Mouse (Mus musculus): ENCODE data around the gene Mmp20.

Gene Mmp20

GRCm38 (mm10) chr9:7627931-7628330 lies at the start of gene Mmp20:
Gene Mmp20 (plus strand): TSS chr9:7628231.
- no peak for DNase-seq

- no peak for DNase-seq
Measured at GRCm38 (mm10) chr9:7590063-7590462, 38.0 kb upstream of the Mmp20 start.

- DNase-seq, result no peak
Measured at GRCm38 (mm10) chr9:7593272-7593812, 34.7 kb upstream of the Mmp20 start.

- DNase-seq, result peak; percentile 87 to 91
Measured at GRCm38 (mm10) chr9:7594816-7595540, 33.1 kb upstream of the Mmp20 start.

GRCm38 (mm10) chr9:7602982-7603742 lies 24.9 kb upstream of the Mmp20 start:
- DNase-seq, result peak; percentile 83 to 84

GRCm38 (mm10) chr9:7604005-7604404 lies 24.0 kb upstream of the Mmp20 start:
- DNase-seq, result peak; percentile 40 to 57

GRCm38 (mm10) chr9:7605638-7606037 lies 22.4 kb upstream of the Mmp20 start:
- no peak for DNase-seq

GRCm38 (mm10) chr9:7622582-7622981 lies 5.4 kb upstream of the Mmp20 start:
- no peak for DNase-seq

GRCm38 (mm10) chr9:7633936-7634335 lies 5.9 kb downstream of the Mmp20 start:
- DNase-seq, result peak in 1 of 2 experiments; percentile 1

GRCm38 (mm10) chr9:7647901-7648300 lies 19.9 kb downstream of the Mmp20 start:
- no peak for DNase-seq

GRCm38 (mm10) chr9:7650397-7651180 lies 22.6 kb downstream of the Mmp20 start:
- DNase-seq, result no peak

GRCm38 (mm10) chr9:7652351-7653085 lies 24.5 kb downstream of the Mmp20 start:
- no peak for DNase-seq

GRCm38 (mm10) chr9:7657946-7658345 lies 29.9 kb downstream of the Mmp20 start:
- no peak for DNase-seq

GRCm38 (mm10) chr9:7659469-7660020 lies 31.5 kb downstream of the Mmp20 start:
- DNase-seq, result no peak

GRCm38 (mm10) chr9:7661371-7661770 lies 33.3 kb downstream of the Mmp20 start:
- no peak for DNase-seq

- DNase-seq, result no peak
Measured at GRCm38 (mm10) chr9:7669674-7670073, 41.6 kb downstream of the Mmp20 start.

- DNase-seq, result no peak
Measured at GRCm38 (mm10) chr9:7672985-7673384, 45.0 kb downstream of the Mmp20 start.

GRCm38 (mm10) chr9:7678154-7678837 lies 50.3 kb downstream of the Mmp20 start:
- no peak for DNase-seq

- no peak for DNase-seq
Measured at GRCm38 (mm10) chr9:7682081-7682618, 54.1 kb downstream of the Mmp20 start.

GRCm38 (mm10) chr9:7686024-7686423 lies 58.0 kb downstream of the Mmp20 start:
- no peak for DNase-seq

GRCm38 (mm10) chr9:7689799-7690198 lies 61.8 kb downstream of the Mmp20 start:
- peak; percentile 8 to 18 for DNase-seq

Data from cerebellum, postnatal 10 days (tissue).